Mouse (Mus musculus) monocyte, adult 5-6 weeks (primary cell): Measurements from ENCODE around the gene Rem1. TPM values are rescaled to one million over a fixed set of nuclear protein-coding genes. Genes with fewer than 3 reads are reported as not detected.

ENCODE experiments used
- ATAC-seq: fragments of 153-309, 156-312 bp; replicated peaks from 2 replicates; pipeline ENCODE4 v1.8.0; 2017; ENCODE audit warnings: mild to moderate bottlenecking; ENCODE audit not compliant: low TSS enrichment, insufficient number of reproducible peaks, severe bottlenecking, poor library complexity, low FRiP score
- total RNA-seq: library from RNA; stranded (forward); fragments of 200-1000, 200-491, 200-594 nt; gene quantifications from 3 replicates; pipeline ENCODE4 v1.2.3, GENCODE M21; 2017

Gene Rem1
- total RNA-seq, 1 experiment from 2014 or later, result not detected

GRCm38 (mm10) chr2:152669639-152670484 lies 43.1 kb downstream of the Rem1 start:
- no peak for ATAC-seq

- peak; percentile 13; the same call in 1 of the 2 replicates for ATAC-seq
Observed at GRCm38 (mm10) chr2:152670983-152671641, 44.4 kb downstream of the Rem1 start.

- ATAC-seq, result peak; percentile 47; the same call in 1 of the 2 replicates
Observed at GRCm38 (mm10) chr2:152671642-152671999, 44.9 kb downstream of the Rem1 start.

DNA sequence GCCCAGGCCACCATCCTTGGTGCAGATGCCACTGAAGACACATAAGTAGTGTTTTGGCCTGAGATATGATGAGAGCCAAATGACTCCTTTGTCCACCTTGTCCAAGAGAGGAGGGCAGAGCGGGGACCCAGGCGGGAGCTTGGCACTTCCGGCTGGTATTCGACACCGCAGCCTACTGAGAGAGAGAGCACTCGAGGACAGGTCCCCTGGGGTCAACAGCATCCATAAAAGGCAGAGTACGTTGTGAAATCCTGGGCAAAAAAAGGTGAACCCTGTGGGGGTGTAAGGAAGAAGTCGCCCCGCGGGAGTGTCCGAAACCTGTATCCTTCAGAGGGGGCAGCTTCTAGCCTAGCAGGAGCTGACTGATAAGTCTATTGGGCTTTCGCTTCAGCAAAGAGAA lies 45.4 kb downstream of the Rem1 start:
- no peak for ATAC-seq

GRCm38 (mm10) chr2:152674148-152674547 lies 47.4 kb downstream of the Rem1 start:
- ATAC-seq, result no peak

DNA sequence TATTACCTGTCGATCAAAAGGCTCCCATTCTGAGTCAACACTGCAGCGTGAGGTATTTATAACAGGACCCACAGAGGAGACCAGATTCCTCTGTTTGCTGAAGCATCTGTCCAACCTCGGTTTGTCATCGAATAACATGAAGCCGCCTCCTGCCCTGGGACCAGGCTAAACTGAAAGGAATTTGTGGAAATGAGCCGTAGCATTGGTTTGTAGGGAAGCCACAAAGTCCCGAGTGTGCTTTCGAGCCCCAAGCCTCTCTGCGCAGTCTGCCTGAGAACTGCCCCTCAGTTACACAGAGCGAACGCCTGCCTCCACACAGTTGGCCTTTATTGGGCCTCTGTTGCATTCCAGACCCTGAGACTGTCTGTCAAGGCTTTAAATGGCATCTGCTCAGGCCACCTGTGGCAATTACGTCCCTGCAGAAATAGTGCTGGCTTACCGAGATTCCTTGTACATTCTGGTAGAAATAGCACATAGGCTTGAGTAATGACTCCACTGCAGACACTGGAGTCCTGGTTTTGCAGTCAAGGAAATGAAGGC lies 48.6 kb downstream of the Rem1 start:
- ATAC-seq, result no peak

GRCm38 (mm10) chr2:152678302-152678701 lies 51.6 kb downstream of the Rem1 start:
- no peak for ATAC-seq

- ATAC-seq, result no peak
Observed at GRCm38 (mm10) chr2:152678925-152679324, 52.2 kb downstream of the Rem1 start.

GRCm38 (mm10) chr2:152679701-152680355 lies 53.1 kb downstream of the Rem1 start:
- ATAC-seq, result no peak

DNA sequence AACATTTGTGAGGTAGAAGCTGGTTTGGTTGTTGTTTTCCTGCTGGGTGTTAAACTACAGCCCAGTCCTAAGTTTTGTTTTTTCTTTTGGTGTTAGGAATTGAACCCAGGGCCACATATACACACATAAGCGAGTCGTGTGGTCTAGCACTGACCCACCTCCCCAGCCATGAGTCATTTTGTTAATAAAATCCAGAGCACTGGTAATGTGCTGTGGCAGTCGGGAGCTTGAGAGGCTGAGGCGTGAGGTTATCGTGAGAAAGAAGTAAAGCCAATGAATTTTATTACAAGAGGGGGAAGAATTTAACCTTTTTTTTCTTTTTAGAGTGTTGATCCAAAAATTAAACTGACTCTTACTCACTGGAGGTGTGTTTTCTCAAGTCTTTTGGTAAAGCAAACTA lies 56.3 kb downstream of the Rem1 start:
- no peak for ATAC-seq

Other genes with a start within 250 kb of the Rem1 start
- 0.10 to 0.43 TPM in 2 of 3 replicates, not detected in the other for gene Sox12, start 228.9 kb upstream of the Rem1 start, total RNA-seq
- gene Zcchc3, start 211.9 kb upstream of the Rem1 start, total RNA-seq, result 0.10 to 0.75 TPM in 2 of 3 replicates, not detected in the other
- gene 6820408C15Rik, start 211.4 kb upstream of the Rem1 start, total RNA-seq, result not detected in 3 replicates
- not detected in 3 replicates for gene Defb23, start 162.3 kb upstream of the Rem1 start, total RNA-seq
- not detected in 3 replicates for gene Defb20, start 149.9 kb upstream of the Rem1 start, total RNA-seq
- gene Defb22, start 136.8 kb upstream of the Rem1 start, total RNA-seq, result not detected in 3 replicates
- gene Defb26, start 115.3 kb upstream of the Rem1 start, total RNA-seq, result not detected in 3 replicates
- gene Defb28, start 108.7 kb upstream of the Rem1 start, total RNA-seq, result not detected in 3 replicates
- gene Defb29, start 86.9 kb upstream of the Rem1 start, total RNA-seq, result not detected in 3 replicates
- gene Gm17416, start 57.6 kb upstream of the Rem1 start, total RNA-seq, result not detected in 3 replicates
- gene Defb21, start 54.2 kb upstream of the Rem1 start, total RNA-seq, result not detected in 3 replicates
- gene Defb19, start 46.6 kb upstream of the Rem1 start, total RNA-seq, result not detected in 3 replicates
- not detected in 3 replicates for gene Defb45, start 27.6 kb upstream of the Rem1 start, total RNA-seq
- not detected in 3 replicates for gene Defb36, start 22.6 kb upstream of the Rem1 start, total RNA-seq
- gene Defb25, start 3.9 kb upstream of the Rem1 start, total RNA-seq, result not detected in 3 replicates
- 74.4 to 107 TPM (median 101 TPM) in 3 replicates for gene H13, start 42.5 kb downstream of the Rem1 start, total RNA-seq
- 10.0 to 12.9 TPM (median 10.6 TPM) in 3 replicates for gene Mcts2, start 60.1 kb downstream of the Rem1 start, total RNA-seq
- gene Id1, start 109.3 kb downstream of the Rem1 start, total RNA-seq, result 3.7 to 18.6 TPM (median 15.7 TPM) in 3 replicates
- gene Cox4i2, start 127.2 kb downstream of the Rem1 start, total RNA-seq, result not detected in 3 replicates
- gene Bcl2l1, start 204.8 kb downstream of the Rem1 start, total RNA-seq, result 11.8 to 39.0 TPM (median 21.7 TPM) in 3 replicates
- gene Tpx2, start 221.0 kb downstream of the Rem1 start, total RNA-seq, result 1.1 to 2.7 TPM (median 1.6 TPM) in 3 replicates